Mouse (Mus musculus): ENCODE results near the gene Ttll1.
"Not testable (repeated sequence)": the region's sequence is repeated elsewhere in the genome, so short reads cannot be mapped to it uniquely, and the experiment has no call there.

Gene Ttll1

GRCm38 (mm10) chr15:83523196-83523595 lies 12.5 kb upstream of the Ttll1 start:
- DNase-seq = no peak

DNA sequence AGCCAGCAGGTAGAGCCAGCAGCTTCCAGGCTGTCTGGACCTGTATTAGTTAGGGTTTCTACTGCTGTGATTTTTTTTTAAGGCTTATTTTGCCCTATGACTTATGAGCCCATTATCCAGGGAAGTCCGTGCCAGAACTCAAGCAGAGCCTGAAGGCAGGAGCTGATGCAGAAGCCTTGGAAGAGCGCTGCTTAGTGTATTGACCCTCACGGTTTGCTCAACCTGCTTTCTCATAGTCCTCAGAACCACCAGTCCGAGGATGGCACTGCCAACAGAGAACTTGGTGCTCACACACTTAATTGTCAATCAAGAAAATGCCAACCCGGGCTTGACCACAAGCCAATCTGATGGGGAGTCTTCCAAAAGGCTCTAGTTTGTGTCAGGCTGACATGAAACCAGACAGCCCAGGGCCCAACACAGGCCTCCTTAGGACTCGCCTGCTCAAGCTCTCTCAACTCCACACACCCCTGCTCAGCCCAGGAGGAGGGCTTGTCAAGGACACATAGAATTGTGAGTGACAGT lies 10.2 kb upstream of the Ttll1 start:
- no peak for DNase-seq

GRCm38 (mm10) chr15:83518215-83519048 lies 7.7 kb upstream of the Ttll1 start:
- DNase-seq = peak; percentile 77

- DNase-seq = no peak
Measured at GRCm38 (mm10) chr15:83515018-83515417, 4.3 kb upstream of the Ttll1 start.

DNA sequence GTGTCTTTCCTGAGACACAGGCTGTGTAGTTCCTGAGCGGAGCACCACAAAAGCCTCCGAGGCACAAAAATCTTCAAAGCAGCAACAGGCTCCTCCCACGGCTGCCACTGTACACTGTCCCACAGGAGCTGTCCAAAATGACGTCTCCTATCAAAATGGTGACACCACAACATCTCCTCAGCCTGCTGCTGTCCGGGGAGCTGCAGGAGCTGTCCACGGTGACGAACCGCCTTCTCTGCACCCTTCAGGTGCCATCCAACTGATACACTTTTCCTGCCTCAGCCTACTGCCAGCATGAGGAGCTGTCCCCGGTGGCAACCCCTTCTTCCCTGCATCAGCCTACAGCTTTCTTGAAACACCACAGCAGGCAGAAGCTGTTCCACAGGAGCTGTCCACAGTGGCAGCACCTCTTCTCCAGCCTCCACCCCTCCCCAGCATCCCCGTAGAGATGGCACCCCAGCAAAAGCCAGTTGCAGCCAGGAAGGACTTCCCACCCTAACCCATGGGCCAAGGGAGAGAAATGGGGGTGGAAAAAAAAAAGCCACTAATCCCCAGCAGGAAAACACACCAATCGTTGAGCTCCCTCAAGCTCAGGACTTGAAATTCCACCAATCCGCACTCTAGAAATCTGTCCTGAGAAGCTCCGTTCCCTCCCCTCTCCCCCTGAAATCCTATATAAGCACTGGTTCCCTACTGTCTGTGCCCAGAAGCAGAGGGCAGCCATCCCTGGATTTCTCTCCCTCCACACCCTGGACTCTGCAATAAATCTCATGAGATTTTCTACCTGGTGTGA lies 2.0 kb upstream of the Ttll1 start:
- DNase-seq = no peak

DNA sequence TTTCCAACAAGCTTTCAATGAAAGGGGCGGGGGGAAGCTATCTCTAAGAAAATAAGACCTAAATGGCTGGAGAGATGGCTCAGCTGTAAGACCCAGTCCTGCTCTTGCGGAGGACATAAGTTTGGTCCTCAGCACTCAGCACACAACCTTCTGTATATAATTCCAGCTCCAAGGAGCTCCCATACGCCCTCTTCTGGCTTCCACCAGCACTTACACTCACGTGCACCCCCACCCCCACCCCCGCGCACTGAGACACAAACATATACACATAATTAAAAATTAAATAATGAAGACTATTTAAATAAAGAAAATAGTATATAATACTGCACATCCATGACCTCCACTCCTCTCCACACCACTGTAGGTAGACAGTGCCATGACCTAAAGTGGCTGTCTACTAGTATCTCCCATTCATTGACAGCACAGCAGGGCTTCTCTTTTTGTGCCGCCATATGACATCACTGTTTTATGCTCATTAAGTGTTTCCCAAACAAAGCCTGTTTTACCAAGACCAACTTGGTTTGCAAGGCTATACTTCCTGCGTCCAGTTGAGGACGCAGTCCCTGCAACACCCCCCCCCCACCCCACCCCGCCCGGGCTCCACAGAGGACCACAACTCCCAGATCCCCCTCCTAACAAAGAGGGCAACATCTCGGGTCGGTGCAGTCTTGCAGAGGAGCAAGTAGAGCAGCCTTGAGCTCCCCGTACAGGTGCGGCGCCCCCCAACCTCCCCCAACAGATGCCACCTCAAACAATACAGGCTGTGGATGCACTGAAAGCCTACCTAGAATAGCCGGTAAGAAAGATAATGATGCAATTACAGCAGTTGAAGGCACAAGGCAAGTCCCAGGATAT lies 516 bp downstream of the Ttll1 start:
- DNase-seq = no peak

GRCm38 (mm10) chr15:83501483-83501882 lies 9.2 kb downstream of the Ttll1 start:
- not testable (repeated sequence) for DNase-seq

GRCm38 (mm10) chr15:83500352-83500751 lies 10.3 kb downstream of the Ttll1 start:
- no peak for DNase-seq

DNA sequence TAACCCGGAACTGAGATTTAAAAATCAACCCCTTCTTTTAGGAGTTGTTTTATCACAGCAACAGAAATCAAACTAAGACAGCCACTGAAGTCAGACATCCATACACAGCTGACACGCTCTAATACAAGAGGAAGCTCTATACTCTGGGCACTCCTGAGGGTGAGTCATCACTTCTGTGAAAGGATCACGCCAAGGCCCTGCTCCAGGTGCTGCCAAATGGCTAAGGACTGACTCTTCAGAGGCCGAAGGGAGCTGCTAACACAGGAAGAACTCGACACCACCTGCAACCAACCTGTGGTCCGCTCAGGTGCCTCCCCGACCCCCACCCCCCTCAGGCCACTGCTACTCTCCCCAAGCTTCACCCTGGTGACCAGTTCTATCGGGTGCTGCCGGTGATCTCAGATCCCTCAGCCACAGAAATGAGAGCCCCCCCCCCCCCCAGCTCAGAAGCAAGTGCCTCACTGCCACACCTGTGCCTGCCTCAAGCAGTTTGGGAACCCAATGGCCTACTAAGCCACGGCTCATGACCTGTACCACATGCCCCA lies 11.4 kb downstream of the Ttll1 start:
- DNase-seq = no peak

GRCm38 (mm10) chr15:83497299-83497698 lies 13.4 kb downstream of the Ttll1 start:
- DNase-seq = no peak

- no peak for DNase-seq
Measured at GRCm38 (mm10) chr15:83495787-83496367, 14.8 kb downstream of the Ttll1 start.

DNA sequence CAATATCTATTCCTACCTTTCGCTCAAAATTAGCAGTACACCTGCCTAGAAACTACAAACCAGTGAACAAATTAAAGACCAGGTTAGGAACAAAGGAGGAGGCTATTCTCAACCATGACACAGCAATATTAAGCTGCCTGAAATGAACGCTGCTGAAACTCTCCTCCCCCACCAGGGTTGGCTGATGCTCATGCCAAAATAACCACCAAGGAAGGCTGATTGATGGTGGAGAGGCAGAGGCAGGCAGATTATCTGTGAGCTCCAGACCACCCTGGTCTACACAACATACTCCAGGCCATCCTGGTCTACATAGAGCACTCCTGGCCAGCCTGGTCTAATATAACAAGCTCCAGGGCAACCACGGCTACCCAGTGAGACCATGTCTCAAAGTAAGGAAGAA lies 15.5 kb downstream of the Ttll1 start:
- DNase-seq = no peak

GRCm38 (mm10) chr15:83494572-83494920 lies 16.1 kb downstream of the Ttll1 start:
- no peak for DNase-seq

- no peak for DNase-seq
Measured at GRCm38 (mm10) chr15:83493856-83494571, 16.7 kb downstream of the Ttll1 start.

DNA sequence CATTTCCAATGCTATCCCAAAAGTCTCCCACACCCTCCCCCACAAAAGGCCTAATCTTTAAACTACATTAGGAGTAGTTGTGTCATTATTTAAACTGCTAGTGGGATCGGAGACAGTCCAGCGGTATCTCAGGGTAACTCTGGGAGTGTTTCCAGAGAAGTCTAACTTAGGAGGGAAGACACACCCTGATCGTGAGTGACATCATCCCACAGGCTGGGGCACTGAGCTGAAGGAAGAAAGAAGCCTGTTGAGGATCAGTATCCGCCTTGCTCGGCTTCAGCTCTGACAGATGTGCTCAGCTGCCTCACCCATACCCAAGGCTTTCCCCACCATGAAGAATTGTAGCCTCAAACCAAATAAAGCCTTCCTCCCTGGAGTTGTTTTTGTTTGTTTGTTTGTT lies 18.8 kb downstream of the Ttll1 start:
- DNase-seq = no peak

GRCm38 (mm10) chr15:83489471-83489870 lies 21.2 kb downstream of the Ttll1 start:
- DNase-seq = no peak

DNA sequence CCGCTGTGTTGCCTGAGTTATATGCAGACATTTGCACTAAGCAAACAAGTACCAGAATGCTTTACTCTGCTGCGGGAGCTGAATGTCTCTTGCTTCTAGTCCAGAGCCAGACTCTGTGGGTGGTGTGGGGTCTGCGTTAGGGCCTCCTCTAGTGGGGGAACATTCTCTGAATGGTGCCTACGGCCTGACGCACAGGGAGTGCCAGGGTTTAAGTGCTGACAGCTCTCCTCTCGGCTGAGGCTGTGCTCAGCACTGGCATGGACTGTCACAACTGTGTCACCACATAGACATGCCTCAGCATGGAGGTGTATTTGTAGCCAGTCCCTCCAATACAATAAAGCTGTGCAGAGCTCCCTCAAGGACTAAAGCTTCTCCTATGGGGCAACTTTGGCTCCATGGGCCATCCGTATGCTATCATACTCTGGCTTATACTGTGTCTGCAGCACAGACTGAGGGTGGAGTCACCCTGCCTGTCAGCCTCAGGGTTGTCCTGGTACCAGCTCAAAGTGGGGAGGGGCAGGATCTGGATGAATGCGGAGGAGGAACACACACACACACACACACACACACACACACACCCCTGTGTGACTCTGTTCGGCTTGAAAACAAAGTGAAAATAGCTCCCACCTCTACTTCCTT lies 23.1 kb downstream of the Ttll1 start:
- DNase-seq = no peak

- DNase-seq = no peak
Measured at GRCm38 (mm10) chr15:83484311-83484710, 26.4 kb downstream of the Ttll1 start.

GRCm38 (mm10) chr15:83483482-83483881 lies 27.2 kb downstream of the Ttll1 start:
- DNase-seq = no peak

GRCm38 (mm10) chr15:83482645-83483224 lies 28.0 kb downstream of the Ttll1 start:
- no peak for DNase-seq

Measured in kidney, adult 11 months (tissue).